Mouse (Mus musculus) 416B (cell line): Measurements from ENCODE around the gene Zfp410.

ENCODE experiments used
- DNase-seq: peaks from one replicate; pipeline ENCODE4 v3.0.0; 2011; ENCODE audit warnings: low read depth

The Zfp410 gene

DNA sequence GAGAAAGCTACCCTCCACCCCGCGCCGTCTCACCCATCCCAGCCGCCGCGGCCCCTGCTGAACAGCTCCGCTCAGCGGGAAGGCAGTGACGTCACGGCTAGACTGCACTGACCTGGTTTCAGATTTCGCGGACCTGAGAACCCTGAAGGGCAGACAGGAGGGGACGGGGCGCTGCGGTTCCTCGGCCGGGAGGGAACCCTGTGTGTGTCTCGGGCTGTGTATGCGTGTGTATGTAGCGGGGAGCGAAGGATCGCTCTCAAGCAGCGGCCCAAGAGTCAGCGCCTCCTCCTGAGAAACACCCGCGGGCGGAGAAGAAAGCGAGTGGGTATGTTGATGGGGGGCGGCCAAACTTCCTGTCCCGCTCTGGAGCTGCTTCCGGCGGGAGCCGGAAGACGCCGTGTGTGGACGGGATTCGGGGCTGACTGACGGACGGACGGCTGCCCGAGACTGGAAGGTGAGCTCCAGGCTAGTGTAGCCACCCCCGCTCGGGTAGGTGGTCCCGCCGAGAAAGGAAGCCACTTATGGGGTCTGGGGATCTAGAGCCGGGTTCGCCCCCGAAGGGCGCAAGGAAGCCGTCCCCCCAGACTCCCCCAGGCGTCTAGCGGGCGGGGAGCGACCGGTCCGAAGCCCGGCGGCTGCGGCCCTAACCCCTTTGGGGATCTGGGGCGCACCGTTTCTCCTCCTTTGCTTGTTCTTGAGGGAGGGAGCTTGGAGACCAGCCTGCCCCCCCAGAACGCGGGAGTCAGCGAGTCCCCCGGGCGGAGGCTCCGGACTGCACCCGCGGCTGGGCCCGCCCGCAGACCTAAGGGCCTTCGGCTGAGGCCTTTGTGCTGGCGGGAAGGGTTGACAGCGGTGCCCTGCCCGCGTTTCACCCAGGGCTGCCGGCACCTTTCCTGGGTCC is at the start of gene Zfp410:
Gene Zfp410, plus strand, starts transcription at position 132 of the 901 bp plus-strand sequence.
- DNase-seq: peak; percentile 92

GRCm38 (mm10) chr12:84267264-84267663 is 49.4 kb upstream of the Zfp410 start:
- no peak for DNase-seq

- DNase-seq: no peak
Observed at GRCm38 (mm10) chr12:84273366-84273765, 43.3 kb upstream of the Zfp410 start.

DNA sequence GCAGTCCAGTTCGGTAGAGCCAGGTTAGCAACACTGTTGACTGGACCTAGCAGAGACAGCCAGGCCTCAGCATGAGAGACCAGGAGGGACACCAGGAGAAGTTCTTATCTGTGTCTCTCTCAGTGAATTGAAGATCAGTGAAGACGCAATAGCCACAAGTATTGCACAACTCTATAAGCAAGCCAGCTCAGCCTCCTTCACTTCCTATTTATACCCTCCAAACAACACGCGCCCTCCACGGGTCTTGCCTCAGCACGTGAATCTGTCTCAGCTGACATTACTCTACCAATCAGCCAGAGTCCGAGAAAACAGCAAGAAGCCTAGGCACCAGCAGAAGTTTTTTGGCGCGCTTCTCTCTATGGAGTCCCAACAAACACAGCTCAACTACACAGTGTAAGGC is 41.4 kb upstream of the Zfp410 start:
- DNase-seq: peak; percentile 93

GRCm38 (mm10) chr12:84276288-84276687 is 40.4 kb upstream of the Zfp410 start:
- DNase-seq: peak; percentile 67

- no peak for DNase-seq
Observed at GRCm38 (mm10) chr12:84276799-84277198, 39.9 kb upstream of the Zfp410 start.

- DNase-seq: no peak
Observed at GRCm38 (mm10) chr12:84277832-84278231, 38.8 kb upstream of the Zfp410 start.

- DNase-seq: no peak
Observed at GRCm38 (mm10) chr12:84278901-84279300, 37.8 kb upstream of the Zfp410 start.

GRCm38 (mm10) chr12:84284391-84284790 is 32.3 kb upstream of the Zfp410 start:
- peak; percentile 25 for DNase-seq

GRCm38 (mm10) chr12:84284885-84285592 is 31.6 kb upstream of the Zfp410 start, which contains the start of gene Ptgr2:
TSS of gene Ptgr2 (plus strand) at chr12:84285232.
- peak; percentile 100 for DNase-seq

- DNase-seq: no peak
Observed at GRCm38 (mm10) chr12:84285593-84285968, 31.1 kb upstream of the Zfp410 start.

DNA sequence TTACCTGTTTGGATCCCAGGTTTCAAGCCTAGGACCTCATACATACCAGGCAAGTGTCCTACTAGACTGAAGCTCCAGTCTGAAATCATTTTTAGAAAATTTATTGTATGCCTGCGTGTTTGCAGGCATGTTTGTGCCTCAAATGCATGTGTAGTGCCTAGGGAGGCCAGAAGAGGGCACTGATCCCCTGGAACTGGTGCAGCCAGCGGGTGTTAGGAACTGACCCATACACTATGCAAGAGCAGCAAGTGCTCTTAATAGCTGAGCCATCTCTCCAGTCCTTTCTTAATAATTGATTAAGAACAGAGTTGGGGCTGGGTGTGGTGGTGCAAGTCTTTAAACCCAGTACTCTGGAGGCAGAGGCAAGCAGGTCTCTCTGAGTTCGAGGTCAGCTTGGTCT is 28.2 kb upstream of the Zfp410 start:
- peak; percentile 80 for DNase-seq

DNA sequence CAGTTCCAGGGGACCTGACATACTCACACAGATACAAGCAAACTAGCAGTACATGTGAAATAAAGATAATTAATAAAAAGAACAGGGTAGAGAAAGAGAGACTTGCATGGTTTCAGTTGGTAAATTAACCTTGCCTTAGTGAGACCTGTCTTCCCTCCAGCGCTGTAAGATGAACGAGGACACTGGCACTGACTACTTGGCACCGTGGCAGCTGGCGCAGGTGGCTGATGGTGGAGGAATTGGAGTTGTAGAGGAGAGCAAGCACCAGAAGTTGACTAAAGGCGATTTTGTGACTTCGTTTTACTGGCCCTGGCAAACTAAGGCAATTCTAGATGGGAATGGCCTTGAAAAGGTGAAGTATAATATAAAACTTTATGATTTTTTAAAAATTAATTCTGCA is 18.8 kb upstream of the Zfp410 start:
- DNase-seq: no peak

DNA sequence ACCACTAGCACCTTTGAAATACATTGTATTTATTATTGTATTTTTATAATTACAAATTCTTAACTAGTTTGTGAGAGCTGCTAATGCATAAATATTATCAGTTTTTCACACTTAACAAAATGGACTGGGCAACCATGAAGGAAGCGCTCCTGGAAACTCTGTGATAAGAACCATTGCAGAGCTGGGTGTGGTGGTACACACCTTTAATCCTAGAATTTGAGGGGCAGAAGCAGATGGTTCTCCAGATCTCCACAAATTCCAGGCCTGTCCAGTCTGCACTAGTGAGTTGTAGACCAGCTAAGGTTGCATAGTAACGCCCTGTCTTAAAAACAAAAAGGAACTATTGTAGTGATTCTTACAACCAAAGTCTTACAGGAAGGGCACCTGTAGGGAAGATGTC is 17.4 kb upstream of the Zfp410 start:
- no peak for DNase-seq

DNA sequence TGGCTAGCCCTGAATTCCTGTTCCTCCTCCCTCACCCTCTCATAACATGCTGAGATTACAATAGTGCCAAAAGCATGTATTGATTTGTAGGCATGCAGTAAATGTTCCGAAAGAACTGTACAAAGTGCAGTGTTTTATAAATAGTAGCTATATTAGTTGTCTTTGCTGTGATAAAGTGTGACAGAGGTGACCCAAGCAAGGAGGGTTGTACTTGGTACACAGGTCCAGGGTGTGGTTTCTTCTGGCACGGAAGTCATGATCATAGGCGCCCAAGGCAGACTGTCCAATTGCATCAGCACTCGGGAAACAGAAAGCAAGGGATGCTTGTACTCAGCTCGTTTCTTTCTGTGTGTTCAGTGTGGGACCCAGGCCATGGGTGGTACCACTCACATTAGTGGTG is 12.6 kb upstream of the Zfp410 start:
- no peak for DNase-seq

GRCm38 (mm10) chr12:84304554-84304953 is 12.1 kb upstream of the Zfp410 start:
- DNase-seq: no peak

GRCm38 (mm10) chr12:84311306-84311705 is 5.3 kb upstream of the Zfp410 start:
- no peak for DNase-seq

- no peak for DNase-seq
Observed at GRCm38 (mm10) chr12:84316006-84316405, 646 bp upstream of the Zfp410 start.

- DNase-seq: no peak
Observed at GRCm38 (mm10) chr12:84327111-84327512, 10.5 kb downstream of the Zfp410 start.

DNA sequence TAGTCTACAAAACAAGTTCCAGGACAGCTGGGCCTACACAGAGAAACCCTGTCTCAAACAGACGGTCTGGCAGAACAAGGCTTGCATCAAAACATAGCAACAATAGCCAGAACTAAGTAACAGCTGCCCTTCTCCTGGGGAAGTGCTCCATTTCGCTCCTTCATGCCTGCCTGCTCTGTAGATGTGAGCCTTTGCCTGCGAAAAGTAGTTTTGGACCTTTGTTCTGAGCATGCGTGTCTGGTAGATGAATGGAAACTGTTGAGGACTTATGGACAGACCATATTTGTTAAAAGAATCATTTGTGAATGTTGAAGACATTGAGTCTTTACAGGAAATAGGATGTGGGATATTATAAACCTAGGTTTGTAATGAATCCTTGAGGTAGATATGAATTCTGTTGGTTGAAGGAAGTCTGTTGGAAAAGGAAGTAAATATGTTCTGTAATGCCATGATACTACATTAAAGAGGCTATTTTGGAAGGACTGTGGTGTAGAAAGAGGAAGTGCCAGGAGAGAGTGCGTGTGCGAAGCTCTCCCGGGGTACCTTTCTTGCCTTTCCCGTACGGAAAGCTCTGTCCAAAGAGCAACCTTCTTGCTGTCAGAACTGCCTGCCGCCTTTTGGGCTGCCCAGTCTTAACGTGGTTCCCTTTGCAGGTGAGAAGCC is 20.4 kb downstream of the Zfp410 start:
- DNase-seq: peak; percentile 77

GRCm38 (mm10) chr12:84347192-84347591 is 30.5 kb downstream of the Zfp410 start:
- DNase-seq: peak; percentile 74

DNA sequence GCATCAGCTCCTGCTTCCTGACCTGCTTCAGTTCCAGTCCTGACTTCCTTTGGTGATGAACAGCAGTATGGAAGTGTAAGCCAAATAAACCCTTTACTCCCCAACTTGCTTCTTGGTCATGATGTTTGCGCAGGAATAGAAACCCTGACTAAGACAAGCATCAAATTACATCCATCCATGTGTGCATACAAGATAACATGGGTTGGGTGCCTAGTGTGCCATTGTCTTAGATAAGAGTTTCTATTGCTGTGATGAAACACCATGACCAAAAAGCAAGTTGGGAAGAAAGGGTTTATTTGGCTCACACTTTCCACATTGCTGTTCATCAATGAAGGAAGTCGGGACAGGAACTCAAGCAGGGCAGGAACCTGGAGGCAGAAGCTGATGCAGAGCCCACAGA is 42.0 kb downstream of the Zfp410 start:
- peak; percentile 60 for DNase-seq
